Mouse (Mus musculus): Measurements from ENCODE around the gene Rpl27. TPM values are rescaled to one million over a fixed set of nuclear protein-coding genes. Genes with fewer than 3 reads are reported as not detected.
A peak's percentile ranks its signal among the peaks of the same experiment; 100 is the strongest.

Rpl27 gene
- 354 and 378 TPM in 2 replicates for polyA plus RNA-seq (2016; fragmentation: Nextera tagmentation; extraction: Ambion mirVana)

- no peaks in the 10 kb centered on the region for H3K9me3 ChIP-seq
- ATAC-seq (ENCODE audit: low FRiP score): peak; percentile 98
- peaks cover 27% of the 10 kb centered on the region for H3K36me3 ChIP-seq (replicated peaks)
- H3K4me1 ChIP-seq: peaks cover 14% of the 10 kb centered on the region
- H3K27me3 ChIP-seq: no peaks in the 10 kb centered on the region
- under 1% methylated on average over 40 of the region's 42 CpGs for WGBS
- peak within 1 kb of the TSS; percentile 95 for H3K4me2 ChIP-seq
- H3K9ac ChIP-seq: peak within 1 kb of the TSS; percentile 92
- peak within 1 kb of the TSS; percentile 80 for H3K4me3 ChIP-seq (replicated peaks)
- H3K27ac ChIP-seq: peak within 1 kb of the TSS; percentile 95
Observed at GRCm38 (mm10) chr11:101442127-101442693, at the start of gene Rpl27. TSS of gene Rpl27 (plus strand) at chr11:101442298.

- H3K27ac ChIP-seq: no peak overlapping the region
- 7% methylated on average over 8 of the region's 8 CpGs for WGBS
- no peak overlapping the region for H3K4me2 ChIP-seq
- H3K9me3 ChIP-seq: no peaks in the 10 kb centered on the region
- no peak for ATAC-seq (ENCODE audit: low FRiP score)
- no peaks in the 10 kb centered on the region for H3K4me1 ChIP-seq
- no peak overlapping the region for H3K4me3 ChIP-seq (replicated peaks)
- no peaks in the 10 kb centered on the region for H3K36me3 ChIP-seq (replicated peaks)
- H3K27me3 ChIP-seq: peaks cover 2% of the 10 kb centered on the region; the same call in 1 of the 2 replicates
- no peak overlapping the region for H3K9ac ChIP-seq
Observed at GRCm38 (mm10) chr11:101395110-101395509, 47.0 kb upstream of the Rpl27 start.

- H3K4me1 ChIP-seq: peaks cover 8% of the 10 kb centered on the region
- no peak overlapping the region for H3K4me2 ChIP-seq
- H3K36me3 ChIP-seq (replicated peaks): peaks cover 37% of the 10 kb centered on the region
- no peak overlapping the region for H3K4me3 ChIP-seq (replicated peaks)
- no peaks in the 10 kb centered on the region for H3K27me3 ChIP-seq
- no peak for ATAC-seq (ENCODE audit: low FRiP score)
- no peak overlapping the region for H3K27ac ChIP-seq
- WGBS: 90% methylated on average over 2 of the region's 2 CpGs
- H3K9ac ChIP-seq: no peak overlapping the region
- no peaks in the 10 kb centered on the region for H3K9me3 ChIP-seq
Observed at GRCm38 (mm10) chr11:101415306-101415705, 26.8 kb upstream of the Rpl27 start.

GRCm38 (mm10) chr11:101416433-101417100, 25.5 kb upstream of the Rpl27 start:
- WGBS: 2% methylated on average over 11 of the region's 11 CpGs

GRCm38 (mm10) chr11:101417101-101417855, 24.8 kb upstream of the Rpl27 start, which contains the start of gene Aarsd1:
TSS of gene Aarsd1 (minus strand) at chr11:101417615.
- no peaks in the 10 kb centered on the region for H3K27me3 ChIP-seq
- 1% methylated on average over 45 of the region's 45 CpGs for WGBS
- H3K4me3 ChIP-seq (replicated peaks): peak within 1 kb of the TSS; percentile 84
- peaks cover 17% of the 10 kb centered on the region for H3K36me3 ChIP-seq (replicated peaks)
- H3K4me1 ChIP-seq: peaks cover 8% of the 10 kb centered on the region
- peak within 1 kb of the TSS; percentile 82 for H3K27ac ChIP-seq
- no peaks in the 10 kb centered on the region for H3K9me3 ChIP-seq
- peak within 1 kb of the TSS; percentile 87 for H3K9ac ChIP-seq
- peak within 1 kb of the TSS; percentile 89 for H3K4me2 ChIP-seq
- peak; percentile 86 for ATAC-seq (ENCODE audit: low FRiP score)

More at GRCm38 (mm10) chr11:101416433-101417100, 25.5 kb upstream of the Rpl27 start:
- Histone ChIP-seq H3K4me3 (replicated peaks) (peak overlapping the region; percentile 84), H3K27ac (peak overlapping the region; percentile 82), H3K9me3 (no peaks in the 10 kb centered on the region), H3K4me1 (peaks cover 8% of the 10 kb centered on the region), H3K36me3 (replicated peaks) (peaks cover 24% of the 10 kb centered on the region), H3K4me2 (peak overlapping the region; percentile 89), H3K9ac (peak overlapping the region; percentile 87), H3K27me3 (no peaks in the 10 kb centered on the region)
- ATAC-seq (ENCODE audit: low FRiP score): no peak; the same call in 1 of the 2 replicates

- WGBS: 64% methylated on average over 6 of the region's 6 CpGs
- no peak overlapping the region for H3K27ac ChIP-seq
- no peak overlapping the region for H3K9ac ChIP-seq
- ATAC-seq (ENCODE audit: low FRiP score): no peak
- peaks cover 11% of the 10 kb centered on the region for H3K4me1 ChIP-seq
- H3K36me3 ChIP-seq (replicated peaks): peaks cover under 1% of the 10 kb centered on the region; the same call in 1 of the 2 replicates
- H3K4me2 ChIP-seq: no peak overlapping the region
- H3K27me3 ChIP-seq: peaks cover 8% of the 10 kb centered on the region
- H3K9me3 ChIP-seq: no peaks in the 10 kb centered on the region
- no peak overlapping the region for H3K4me3 ChIP-seq (replicated peaks)
Observed at GRCm38 (mm10) chr11:101418991-101419390, 23.1 kb upstream of the Rpl27 start.

- H3K9ac ChIP-seq: no peak overlapping the region
- peaks cover 17% of the 10 kb centered on the region for H3K4me1 ChIP-seq
- ATAC-seq (ENCODE audit: low FRiP score): no peak
- no peaks in the 10 kb centered on the region for H3K36me3 ChIP-seq (replicated peaks)
- WGBS: 26% methylated on average over 3 of the region's 3 CpGs
- H3K27me3 ChIP-seq: peaks cover 11% of the 10 kb centered on the region
- no peaks in the 10 kb centered on the region for H3K9me3 ChIP-seq
- no peak overlapping the region for H3K4me3 ChIP-seq (replicated peaks)
- no peak overlapping the region for H3K4me2 ChIP-seq
- no peak overlapping the region for H3K27ac ChIP-seq
Observed at GRCm38 (mm10) chr11:101419610-101420009, 22.5 kb upstream of the Rpl27 start.

- Histone ChIP-seq H3K27me3 (peaks cover 11% of the 10 kb centered on the region), H3K4me1 (peaks cover 18% of the 10 kb centered on the region), H3K9me3 (no peaks in the 10 kb centered on the region), H3K36me3 (replicated peaks) (no peaks in the 10 kb centered on the region), H3K4me2 (no peak overlapping the region), H3K4me3 (replicated peaks) (no peak overlapping the region), H3K9ac (no peak overlapping the region), H3K27ac (no peak overlapping the region)
- whole genome bisulfite sequencing: 90% methylated on average over 5 of the region's 5 CpGs
- no peak for ATAC-seq (ENCODE audit: low FRiP score)
Observed at GRCm38 (mm10) chr11:101420148-101420547, 21.9 kb upstream of the Rpl27 start.

GRCm38 (mm10) chr11:101424105-101424851, 17.8 kb upstream of the Rpl27 start, which contains the start of gene Gm27029:
TSS of gene Gm27029 (minus strand) at chr11:101424796.
- Histone ChIP-seq H3K27me3 (peaks cover 11% of the 10 kb centered on the region), H3K4me2 (peak within 1 kb of the TSS; percentile 98), H3K9me3 (no peaks in the 10 kb centered on the region), H3K27ac (peak within 1 kb of the TSS; percentile 89), H3K36me3 (replicated peaks) (peaks cover under 1% of the 10 kb centered on the region; the same call in 1 of the 2 replicates), H3K4me3 (replicated peaks) (peak within 1 kb of the TSS; percentile 99), H3K4me1 (peaks cover 30% of the 10 kb centered on the region), H3K9ac (peak within 1 kb of the TSS; percentile 88)
- 5% methylated on average over 23 of the region's 23 CpGs for WGBS
- ATAC-seq (ENCODE audit: low FRiP score): peak; percentile 36

GRCm38 (mm10) chr11:101424925-101425813, 16.9 kb upstream of the Rpl27 start, which contains the start of the genes Rundc1 and Ptges3l:
TSS of gene Rundc1 (plus strand) at chr11:101425085.
TSS of gene Ptges3l (minus strand) at chr11:101425333.
- peaks cover 11% of the 10 kb centered on the region for H3K27me3 ChIP-seq
- peaks cover 30% of the 10 kb centered on the region for H3K4me1 ChIP-seq
- H3K4me3 ChIP-seq (replicated peaks): peak within 1 kb of the TSS; percentile 99
- H3K9me3 ChIP-seq: no peaks in the 10 kb centered on the region
- under 1% methylated on average over 81 of the region's 81 CpGs for WGBS
- H3K27ac ChIP-seq: peak within 1 kb of the TSS; percentile 89
- H3K4me2 ChIP-seq: peak within 1 kb of the TSS; percentile 98
- H3K9ac ChIP-seq: peak within 1 kb of the TSS; percentile 88
- H3K36me3 ChIP-seq (replicated peaks): peaks cover 9% of the 10 kb centered on the region
- peak; percentile 93 for ATAC-seq (ENCODE audit: low FRiP score)

- Histone ChIP-seq H3K9ac (peak overlapping the region; percentile 88; the same call in 1 of the 2 replicates), H3K27ac (no peak overlapping the region)
- ATAC-seq (ENCODE audit: low FRiP score): no peak
Observed at GRCm38 (mm10) chr11:101426165-101426564, 15.9 kb upstream of the Rpl27 start.

More at GRCm38 (mm10) chr11:101426165-101426564, 15.9 kb upstream of the Rpl27 start:
- Histone ChIP-seq H3K36me3 (replicated peaks) (peaks cover 19% of the 10 kb centered on the region), H3K4me2 (peak overlapping the region; percentile 98), H3K4me3 (replicated peaks) (peak overlapping the region; percentile 99), H3K9me3 (no peaks in the 10 kb centered on the region), H3K27me3 (peaks cover 11% of the 10 kb centered on the region), H3K4me1 (peaks cover 30% of the 10 kb centered on the region)
- WGBS: 71% methylated on average over 8 of the region's 8 CpGs

Measured in forebrain, embryonic 12.5 days (tissue).